12 mouse cellular contexts compared by ENCODE assay signal in the genomic region with DNA sequence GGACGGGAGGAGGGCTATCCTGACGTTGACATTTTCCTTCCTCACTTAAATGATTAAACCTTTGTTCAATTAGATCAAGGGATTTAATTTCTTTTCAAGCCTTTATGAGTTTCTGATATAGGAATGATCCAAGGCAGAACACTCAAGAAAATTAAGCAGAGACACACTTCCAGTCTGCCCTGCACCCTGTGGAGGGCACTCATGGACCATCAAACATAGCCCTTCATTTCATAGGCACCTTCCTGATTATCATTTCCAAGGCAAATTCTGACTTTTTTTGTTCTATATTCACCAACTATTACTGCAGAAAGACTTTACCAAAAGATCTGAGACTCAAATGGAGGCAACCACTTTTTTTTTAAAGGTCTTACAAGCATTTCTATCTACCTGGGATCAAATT.
DNase-seq lines count a peak whose midpoint lies in the region; ATAC-seq and TF ChIP-seq lines count a peak whose summit lies in the region.
"Had no signal": no experiment of that assay in that cellular context is flagged by ENCODE, and none has a peak within 500 bp of the region (broad histone marks: within the 10 kb centered on the region; RNA-seq: fewer than 3 reads in every experiment).

No protein-coding gene starts in this region.

- H3K27me3 ChIP-seq in heart, adult 2 months (ENCODE audit: control insufficient read depth, insufficient read depth, low read length) = no peaks in the 10 kb centered on the region
- no peaks in the 10 kb centered on the region for H3K27me3 ChIP-seq in heart, embryonic 11.5 days (ENCODE audit: control insufficient read depth, insufficient read depth, low read length)
- no peaks in the 10 kb centered on the region for H3K27me3 ChIP-seq in midbrain, embryonic 11.5 days (ENCODE audit: control insufficient read depth, insufficient read depth, low read length)
- H3K27me3 ChIP-seq in midbrain, embryonic 10.5 days (ENCODE audit: low read depth, poor library complexity, severe bottlenecking) = no peaks in the 10 kb centered on the region
- H3K27me3 ChIP-seq in stomach, postnatal 0 days (ENCODE audit: control insufficient read depth, insufficient read depth, low read length) = no peaks in the 10 kb centered on the region
- H3K27me3 ChIP-seq: hindbrain, embryonic 13.5 days; midbrain, embryonic 15.5 days had no signal

- no peak for ATAC-seq in heart, embryonic 11.5 days (replicated peaks; ENCODE audit: insufficient number of reproducible peaks, low FRiP score, low TSS enrichment)
- ATAC-seq in midbrain, embryonic 11.5 days (ENCODE audit: low FRiP score) = no peak
- no peak for ATAC-seq in stomach, postnatal 0 days (ENCODE audit: low FRiP score, low TSS enrichment)
- ATAC-seq: lung, postnatal 0 days; midbrain, embryonic 15.5 days had no signal

- H3K9me3 ChIP-seq in heart, embryonic 11.5 days (replicated peaks; ENCODE audit: control insufficient read depth, low read length) = no peaks in the 10 kb centered on the region
- no peaks in the 10 kb centered on the region for H3K9me3 ChIP-seq in midbrain, embryonic 11.5 days (ENCODE audit: control insufficient read depth, low read length)
- H3K9me3 ChIP-seq in midbrain, embryonic 10.5 days (replicated peaks) = no peaks in the 10 kb centered on the region
- no peaks in the 10 kb centered on the region for H3K9me3 ChIP-seq in stomach, postnatal 0 days (ENCODE audit: control insufficient read depth, low read length)
- H3K9me3 ChIP-seq: hindbrain, embryonic 13.5 days; midbrain, embryonic 15.5 days had no signal

- no peak overlapping the region for H3K27ac ChIP-seq in heart, adult 2 months
- no peak overlapping the region for H3K27ac ChIP-seq in heart, embryonic 11.5 days (ENCODE audit: low read depth, low read length)
- no peak overlapping the region for H3K27ac ChIP-seq in midbrain, embryonic 11.5 days (ENCODE audit: low read depth, low read length)
- H3K27ac ChIP-seq in midbrain, embryonic 10.5 days (replicated peaks) = no peak overlapping the region
- H3K27ac ChIP-seq in stomach, postnatal 0 days (replicated peaks) = no peak overlapping the region
- H3K27ac ChIP-seq: hindbrain, embryonic 13.5 days; midbrain, embryonic 15.5 days had no signal

- H3K4me1 ChIP-seq in heart, adult 2 months (ENCODE audit: control insufficient read depth, insufficient read depth, low read length) = no peaks in the 10 kb centered on the region
- no peaks in the 10 kb centered on the region for H3K4me1 ChIP-seq in heart, embryonic 11.5 days (ENCODE audit: control insufficient read depth, insufficient read depth, low read length)
- no peaks in the 10 kb centered on the region for H3K4me1 ChIP-seq in midbrain, embryonic 11.5 days (ENCODE audit: control insufficient read depth, insufficient read depth, low read length)
- H3K4me1 ChIP-seq in midbrain, embryonic 10.5 days = peaks cover 2% of the 10 kb centered on the region
- H3K4me1 ChIP-seq in stomach, postnatal 0 days (replicated peaks; ENCODE audit: control insufficient read depth, insufficient read depth) = no peaks in the 10 kb centered on the region

- DNase-seq in heart, adult 2 months = no peak
- peak; percentile 39 for DNase-seq in midbrain, embryonic 11.5 days (ENCODE audit: low spot score, missing footprints)
- DNase-seq in midbrain, embryonic 10.5 days (ENCODE audit: low spot score) = no peak
- peak; percentile 30 to 44 for DNase-seq in cerebellum, postnatal 36 days
- DNase-seq in stomach, postnatal 0 days (ENCODE audit: low spot score) = no peak
- no peak for DNase-seq in thymus, postnatal 25 days
- DNase-seq: gastrocnemius, postnatal 36 days; kidney, postnatal 10 days had no signal

- no peaks in the 10 kb centered on the region for H3K36me3 ChIP-seq in heart, adult 2 months (ENCODE audit: control insufficient read depth, insufficient read depth, low read length)
- no peaks in the 10 kb centered on the region for H3K36me3 ChIP-seq in heart, embryonic 11.5 days (ENCODE audit: control insufficient read depth, insufficient read depth, low read length)
- H3K36me3 ChIP-seq in midbrain, embryonic 11.5 days (ENCODE audit: control insufficient read depth, insufficient read depth, low read length) = no peaks in the 10 kb centered on the region
- no peaks in the 10 kb centered on the region for H3K36me3 ChIP-seq in midbrain, embryonic 10.5 days
- no peaks in the 10 kb centered on the region for H3K36me3 ChIP-seq in stomach, postnatal 0 days (ENCODE audit: control insufficient read depth, insufficient read depth, low read length)
- H3K36me3 ChIP-seq: hindbrain, embryonic 13.5 days; midbrain, embryonic 15.5 days had no signal

- H3K9ac ChIP-seq in heart, adult 2 months (ENCODE audit: low read depth, low read length) = no peak overlapping the region
- no peak overlapping the region for H3K9ac ChIP-seq in heart, embryonic 11.5 days (ENCODE audit: low read depth, low read length)
- H3K9ac ChIP-seq in midbrain, embryonic 11.5 days (ENCODE audit: low read length) = no peak overlapping the region
- no peak overlapping the region for H3K9ac ChIP-seq in stomach, postnatal 0 days (ENCODE audit: low read length)
- H3K9ac ChIP-seq: hindbrain, embryonic 13.5 days; midbrain, embryonic 15.5 days had no signal

- H3K4me3 ChIP-seq in heart, adult 2 months = no peak overlapping the region
- H3K4me3 ChIP-seq in heart, embryonic 11.5 days (ENCODE audit: low read depth, low read length) = no peak overlapping the region
- H3K4me3 ChIP-seq in midbrain, embryonic 11.5 days (ENCODE audit: low read depth, low read length) = no peak overlapping the region
- no peak overlapping the region for H3K4me3 ChIP-seq in midbrain, embryonic 10.5 days
- no peak overlapping the region for H3K4me3 ChIP-seq in stomach, postnatal 0 days (ENCODE audit: low read depth, low read length)
- H3K4me3 ChIP-seq: hindbrain, embryonic 13.5 days; midbrain, embryonic 15.5 days had no signal

- no peak overlapping the region for H3K4me2 ChIP-seq in heart, embryonic 11.5 days
- H3K4me2 ChIP-seq in midbrain, embryonic 11.5 days = no peak overlapping the region
- no peak overlapping the region for H3K4me2 ChIP-seq in stomach, postnatal 0 days (replicated peaks; ENCODE audit: low read depth)
- H3K4me2 ChIP-seq: hindbrain, embryonic 13.5 days; midbrain, embryonic 15.5 days had no signal

- 72% methylated on average over 2 of the region's 2 CpGs for WGBS in heart, adult 2 months
- WGBS in heart, embryonic 11.5 days (ENCODE audit: insufficient replicate concordance) = 83% methylated on average over 2 of the region's 2 CpGs
- WGBS in midbrain, embryonic 11.5 days = 75% methylated on average over 2 of the region's 2 CpGs
- 85% methylated on average over 2 of the region's 2 CpGs for WGBS in midbrain, embryonic 10.5 days
- WGBS in stomach, postnatal 0 days = 58% methylated on average over 2 of the region's 2 CpGs

- TF ChIP-seq EP300 in heart, adult 2 months (IDR thresholded peaks at IDR 0.05; ENCODE audit: insufficient read depth, low read depth, low read length) = no peak
- no peak for TF ChIP-seq EP300 in stomach, postnatal 0 days (optimal IDR thresholded peaks at IDR 0.05)

- H3K79me2 ChIP-seq in heart, adult 2 months (replicated peaks; ENCODE audit: control insufficient read depth, insufficient read depth, low read length) = no peaks in the 10 kb centered on the region

- no peak for TF ChIP-seq POLR2A in heart, adult 2 months (IDR thresholded peaks at IDR 0.05; ENCODE audit: insufficient read depth, low read depth, low read length)

- TF ChIP-seq CTCF in heart, adult 2 months (IDR thresholded peaks at IDR 0.05) = peak; percentile 54
- TF ChIP-seq CTCF in stomach, postnatal 0 days (IDR thresholded peaks at IDR 0.05; ENCODE audit: low read depth) = peak; percentile 54

- intact Hi-C loops in heart, adult 2 months (cut with DNase I) = loop anchor here (10.0 kb wide), 2 partner anchors 352 to 1492 kb away; no protein-coding TSS in a partner anchor

Comparison
In these comparisons a context has a peak if more than half of its experiments do, and no peak if none do; other contexts are left out.
1. DNase-seq: peak in midbrain, embryonic 11.5 days (single experiment) and cerebellum, postnatal 36 days (2 of 2); none in heart, adult 2 months (0 of 2), midbrain, embryonic 10.5 days (single experiment), stomach, postnatal 0 days (single experiment) and thymus, postnatal 25 days (single experiment).